Mouse (Mus musculus) cerebellum, adult 18-20 months (tissue): ENCODE measurements around the gene Nbeal2.

ENCODE experiments used
- DNase-seq, 2 experiments: peaks; one replicate each; pipeline ENCODE4 v3.0.0; 2021

Gene Nbeal2

DNA sequence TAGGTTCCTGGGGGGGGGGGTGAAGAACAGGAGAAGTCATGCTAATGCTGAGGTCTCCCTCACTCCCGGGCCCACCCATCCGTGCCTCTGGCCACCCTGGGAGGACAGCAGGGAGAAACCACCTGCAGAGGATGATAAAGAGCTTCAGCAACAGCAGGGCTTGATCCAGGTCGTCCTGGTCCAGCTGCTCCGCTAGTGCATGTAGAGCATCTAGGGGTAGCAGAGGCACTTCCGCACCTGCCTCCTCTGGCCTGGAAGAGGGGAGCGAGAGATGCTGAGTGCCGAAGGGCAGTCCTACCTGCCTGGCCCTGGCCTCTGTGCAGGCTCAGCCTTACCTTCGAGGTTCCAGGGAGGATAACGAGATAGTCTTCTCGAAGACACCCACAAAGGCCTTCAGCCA is 9.7 kb downstream of the Nbeal2 start:
- no peak for DNase-seq

DNA sequence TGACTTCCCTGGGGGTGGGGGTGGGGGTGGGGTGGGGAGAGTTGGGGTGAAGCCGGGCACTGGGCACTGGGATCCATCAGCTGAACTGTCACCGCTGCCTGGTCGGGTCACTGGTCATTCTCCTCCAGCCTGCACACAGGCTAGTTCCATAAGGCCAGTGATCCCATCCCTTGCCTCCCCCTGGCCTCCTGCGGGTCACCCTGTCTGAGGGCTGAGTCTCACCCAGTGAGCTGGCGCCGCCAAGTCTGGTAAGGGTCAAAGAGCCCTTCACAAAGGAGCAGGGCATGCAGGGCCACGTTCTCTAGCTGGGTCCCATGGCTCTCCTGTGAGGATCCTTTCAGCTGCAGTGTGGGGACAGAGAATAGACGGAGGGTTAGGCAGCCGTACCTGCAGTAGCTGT is 10.2 kb downstream of the Nbeal2 start:
- no peak for DNase-seq

DNA sequence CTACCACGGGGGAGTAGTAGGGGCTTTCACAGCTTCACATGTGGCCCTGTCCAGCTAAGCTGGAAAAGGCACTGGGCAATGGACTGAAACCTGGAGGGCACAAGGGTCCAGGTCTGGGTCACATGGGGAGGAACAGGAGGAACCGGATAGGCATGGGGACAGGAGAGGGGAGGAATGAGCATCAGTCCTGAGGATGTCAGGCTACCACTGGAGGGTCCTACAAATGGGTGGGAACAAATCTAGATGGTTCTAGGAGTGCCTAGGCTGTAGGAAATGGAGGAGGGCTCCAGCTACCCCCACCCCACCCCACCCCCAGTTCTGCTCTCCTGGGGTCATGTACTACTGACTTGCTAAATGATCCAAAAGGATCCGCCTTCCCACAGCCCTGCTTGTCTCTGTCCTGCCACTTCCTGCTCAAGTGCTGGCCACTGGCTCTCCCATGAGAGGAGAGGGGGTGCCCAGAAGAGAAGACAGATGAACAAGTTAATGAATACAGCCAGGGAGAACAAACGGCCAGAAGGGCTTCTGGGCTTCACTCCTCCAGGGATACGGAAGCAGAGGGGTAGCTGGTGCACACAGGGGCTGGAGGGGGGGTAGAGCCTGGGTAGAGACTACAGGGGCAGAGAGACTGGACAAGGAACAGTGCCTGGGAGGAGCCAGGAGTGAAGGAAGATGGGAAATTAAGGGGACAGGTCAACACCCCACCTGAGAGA is 11.0 kb downstream of the Nbeal2 start:
- no peak for DNase-seq

DNA sequence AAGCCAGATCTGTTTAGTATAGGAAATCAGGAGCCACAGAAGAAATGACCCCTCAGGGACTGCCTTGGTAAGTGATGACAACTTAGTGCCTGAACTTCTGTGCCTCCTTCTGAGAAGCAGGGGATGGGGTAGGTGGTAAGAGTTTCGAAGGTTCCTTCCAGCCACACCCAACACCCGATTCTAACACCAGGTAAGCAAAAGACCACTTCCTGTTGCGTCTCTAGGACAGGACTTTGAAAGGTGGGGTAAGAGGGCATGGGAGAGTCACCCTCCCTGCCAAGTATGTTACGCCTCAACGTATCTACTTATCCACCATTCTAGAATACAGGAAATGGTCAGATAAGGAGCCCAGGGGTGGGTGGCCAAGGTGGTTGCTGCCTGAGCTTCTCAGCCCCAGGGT is 13.0 kb downstream of the Nbeal2 start:
- no peak for DNase-seq

DNA sequence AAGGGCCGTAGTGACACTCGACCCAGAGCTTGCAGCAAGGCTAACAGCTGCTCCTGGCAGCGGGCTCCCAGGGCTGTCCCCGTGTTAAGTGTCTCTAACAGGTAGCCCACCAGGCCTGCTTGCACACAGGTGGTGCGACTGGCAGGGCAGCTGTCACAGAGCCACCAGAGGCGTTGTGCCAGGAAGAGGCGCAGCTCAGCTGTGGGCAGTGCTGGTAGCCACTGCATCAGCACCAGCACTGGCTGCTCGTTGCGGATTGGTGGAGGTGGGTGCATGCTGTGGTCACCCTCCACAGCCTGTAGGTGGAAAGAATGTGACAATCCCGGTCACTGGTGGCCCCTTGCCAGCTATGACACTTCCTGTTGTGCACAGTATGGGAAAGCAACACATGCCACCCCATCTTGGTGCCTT is 15.3 kb downstream of the Nbeal2 start:
- DNase-seq: peak; percentile 56 to 61

DNA sequence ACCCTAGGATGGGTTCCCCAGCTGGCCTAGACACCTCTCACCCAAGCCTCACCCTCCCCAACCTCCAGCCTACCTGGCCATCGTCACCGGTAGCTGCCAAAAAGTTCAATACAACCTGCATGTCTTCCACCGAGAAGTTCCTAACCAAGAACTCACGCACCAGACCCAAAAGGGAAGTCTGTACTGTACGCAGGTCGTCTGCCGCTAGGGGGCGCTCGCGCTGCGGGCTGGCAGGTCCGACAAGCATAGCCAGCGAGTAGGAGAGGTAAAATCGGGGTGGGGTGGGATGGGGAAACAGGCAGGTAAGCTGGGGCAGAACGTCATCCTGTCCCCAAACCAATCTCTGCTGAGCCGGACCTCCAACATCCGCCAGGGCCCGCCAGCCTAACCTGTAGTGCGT is 18.7 kb downstream of the Nbeal2 start:
- DNase-seq: peak; percentile 84 to 94

DNA sequence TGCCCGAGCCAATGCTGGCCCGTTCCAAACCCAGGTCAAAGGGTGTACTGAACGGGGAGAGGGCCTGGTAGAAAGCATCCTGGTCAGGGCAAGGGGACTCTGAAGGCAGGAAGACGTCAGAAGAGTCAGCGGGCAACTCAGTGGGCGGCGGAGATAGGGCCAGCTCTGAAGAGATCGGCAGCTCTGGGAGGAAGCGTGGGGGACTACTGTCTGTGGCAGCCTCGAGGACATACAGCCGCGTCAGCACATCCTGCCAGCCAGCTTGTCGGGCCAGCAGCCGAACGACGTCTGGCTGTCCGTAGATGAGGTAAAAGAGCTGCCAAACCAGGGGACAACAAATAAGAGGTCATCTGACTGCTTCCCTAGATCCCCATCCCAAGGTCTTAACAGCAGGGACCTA is 20.1 kb downstream of the Nbeal2 start:
- DNase-seq: no peak

DNA sequence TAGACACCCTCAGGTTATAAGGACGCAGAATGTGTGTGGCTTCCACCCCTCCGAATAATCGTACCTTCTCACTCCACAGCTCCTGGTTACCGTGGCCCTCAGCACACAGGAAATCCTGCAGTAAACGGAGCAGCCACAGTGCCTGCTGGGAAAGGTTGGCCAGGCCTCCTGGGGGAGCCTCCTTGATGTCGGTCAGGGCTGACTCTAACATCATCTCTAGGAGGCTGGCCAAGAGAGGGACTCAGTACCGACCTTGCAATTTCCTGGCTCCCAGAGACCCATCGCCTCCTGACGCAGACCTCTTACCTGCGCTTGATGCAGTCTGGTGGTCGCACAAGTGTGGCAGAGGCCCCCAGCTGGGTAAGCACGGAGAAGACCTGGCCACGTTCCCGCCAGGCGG is 21.3 kb downstream of the Nbeal2 start:
- DNase-seq: no peak

DNA sequence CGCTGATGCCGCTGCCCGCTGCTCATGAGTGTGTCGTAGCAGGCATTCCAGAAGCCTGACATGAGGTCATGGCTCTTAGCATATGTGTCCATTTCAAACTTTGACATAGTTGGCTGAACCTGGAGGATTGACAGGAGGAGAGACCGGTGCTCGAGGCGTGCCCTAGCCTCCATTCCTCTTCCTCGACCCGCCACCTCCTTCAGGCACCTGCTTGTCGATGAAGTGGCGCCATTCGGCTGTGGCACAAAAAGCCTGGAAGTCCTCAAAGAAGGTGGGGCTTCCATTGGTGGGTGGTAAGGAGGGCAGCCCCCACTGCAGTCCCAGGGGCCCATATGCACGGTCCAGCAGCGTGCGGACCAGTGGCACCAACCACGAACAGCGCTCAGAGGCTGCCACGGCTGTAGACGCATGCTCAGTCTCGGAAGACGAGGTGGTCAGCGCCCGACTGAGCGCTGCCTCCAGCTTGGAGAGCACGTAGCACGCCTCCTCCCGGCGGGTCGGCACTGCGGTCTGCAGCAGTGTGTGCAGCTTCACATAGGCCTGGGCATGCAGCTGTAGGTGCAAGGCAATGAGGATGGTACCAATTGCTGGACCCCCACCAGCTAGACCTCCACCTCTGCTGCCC is 22.2 kb downstream of the Nbeal2 start:
- DNase-seq: no peak

DNA sequence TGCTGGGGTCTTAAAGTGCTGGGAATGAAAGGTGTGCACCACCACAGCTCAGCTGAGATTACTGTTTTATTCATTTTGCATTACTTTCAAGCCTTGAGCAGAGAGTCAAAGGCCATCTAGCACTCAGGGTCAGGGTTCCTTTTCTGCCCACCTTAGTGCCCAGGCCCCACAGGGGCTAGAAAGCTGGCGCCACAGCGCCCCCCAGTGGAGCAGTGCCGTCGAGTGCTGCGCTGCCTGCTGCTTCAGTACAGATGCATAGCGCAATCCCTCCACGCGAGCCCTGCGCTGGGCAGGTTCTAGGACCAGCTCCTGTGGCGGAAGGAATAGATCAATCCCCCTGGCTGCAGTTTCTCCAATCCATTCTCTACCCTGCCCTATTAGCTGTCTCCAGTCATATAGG is 22.8 kb downstream of the Nbeal2 start:
- DNase-seq: peak in 1 of 2 experiments; percentile 59

DNA sequence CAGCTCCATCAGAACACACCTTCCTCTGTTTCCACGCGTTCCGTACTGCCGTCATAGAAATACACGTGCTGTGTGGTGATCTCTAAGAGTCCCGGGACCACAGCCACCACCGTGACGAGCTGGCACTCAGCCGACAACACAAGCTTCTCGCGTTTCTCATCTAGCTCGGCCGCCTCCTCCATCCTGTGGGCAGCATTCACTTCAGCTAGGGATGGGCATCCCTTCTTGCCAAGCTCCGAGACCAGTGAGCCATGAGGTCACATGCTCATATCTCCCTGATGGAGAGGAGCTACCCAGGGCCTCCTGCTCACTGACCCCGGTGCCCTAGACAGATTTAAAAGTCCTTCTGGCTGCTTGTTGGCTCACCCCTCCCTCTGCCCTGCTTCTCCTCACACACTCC is 23.8 kb downstream of the Nbeal2 start:
- DNase-seq: no peak

DNA sequence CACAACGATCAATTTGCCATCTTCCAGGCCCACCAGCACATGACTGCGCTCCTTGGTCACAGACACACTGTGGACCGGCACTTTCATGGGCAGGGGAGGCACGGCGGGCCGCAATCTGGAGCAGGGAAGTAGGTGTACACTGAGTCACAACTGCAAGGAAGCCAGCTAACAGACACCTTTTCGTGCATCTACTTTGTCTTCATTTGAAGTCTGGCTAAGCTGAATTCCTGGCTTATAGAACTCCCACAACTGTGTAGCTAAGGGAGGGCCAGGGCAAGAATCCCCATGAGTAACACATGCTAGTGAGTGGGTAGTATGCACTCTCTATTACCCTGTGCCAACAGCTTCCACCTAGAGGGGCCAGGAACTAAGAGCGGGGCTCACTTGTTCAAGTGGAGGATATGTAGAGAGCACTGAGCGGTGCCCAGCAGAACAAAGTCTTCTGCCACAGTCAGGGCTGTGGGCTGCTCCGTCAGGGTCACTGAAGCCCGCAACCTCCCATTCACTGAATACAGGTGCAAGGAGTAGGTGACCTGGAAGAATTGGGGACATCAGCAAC is 28.5 kb downstream of the Nbeal2 start:
- DNase-seq: no peak

DNA sequence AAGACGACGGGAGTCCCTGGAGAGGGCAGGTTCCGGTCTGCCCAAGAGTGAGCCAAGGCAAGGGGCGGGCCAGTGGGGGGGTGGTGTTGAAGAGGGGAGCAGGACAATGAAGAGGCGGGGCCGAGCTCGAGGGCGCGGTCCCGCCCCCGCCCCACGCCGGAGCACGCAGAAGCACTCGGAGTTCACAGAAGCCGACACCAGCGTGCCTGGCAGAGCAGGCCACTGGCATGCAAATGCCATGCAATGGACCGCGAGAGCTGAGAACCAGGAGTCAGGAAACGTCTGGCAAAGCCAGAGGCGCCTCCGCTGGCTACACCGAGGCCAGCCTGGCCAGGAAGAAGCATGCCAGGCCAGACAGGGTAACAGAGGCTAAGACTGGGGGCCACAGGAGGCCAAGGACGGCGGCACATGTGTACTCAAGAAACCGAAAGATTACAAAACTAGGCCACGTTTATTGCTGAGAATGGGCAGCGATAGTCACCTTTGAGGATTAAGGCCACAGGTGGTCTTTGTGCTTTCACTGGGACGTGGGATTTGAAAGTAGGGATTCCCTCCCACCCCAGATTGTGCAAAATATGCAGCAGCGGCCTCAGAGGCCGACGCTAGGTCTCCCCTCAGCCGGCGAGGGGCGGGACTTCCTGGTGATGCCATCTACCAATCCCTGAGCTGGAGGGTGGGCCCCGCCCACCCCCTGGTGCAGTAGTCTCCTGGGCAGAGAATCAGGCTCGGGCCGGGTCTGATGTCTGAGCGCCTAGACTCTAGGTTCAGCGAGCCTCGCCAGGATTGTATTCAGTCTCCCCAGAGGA is 29.4 kb downstream of the Nbeal2 start, which contains the start of gene Nradd:
Nradd (minus strand) TSS at position 92 of the 806 bp plus-strand sequence.
- DNase-seq: peak; percentile 90 to 94

DNA sequence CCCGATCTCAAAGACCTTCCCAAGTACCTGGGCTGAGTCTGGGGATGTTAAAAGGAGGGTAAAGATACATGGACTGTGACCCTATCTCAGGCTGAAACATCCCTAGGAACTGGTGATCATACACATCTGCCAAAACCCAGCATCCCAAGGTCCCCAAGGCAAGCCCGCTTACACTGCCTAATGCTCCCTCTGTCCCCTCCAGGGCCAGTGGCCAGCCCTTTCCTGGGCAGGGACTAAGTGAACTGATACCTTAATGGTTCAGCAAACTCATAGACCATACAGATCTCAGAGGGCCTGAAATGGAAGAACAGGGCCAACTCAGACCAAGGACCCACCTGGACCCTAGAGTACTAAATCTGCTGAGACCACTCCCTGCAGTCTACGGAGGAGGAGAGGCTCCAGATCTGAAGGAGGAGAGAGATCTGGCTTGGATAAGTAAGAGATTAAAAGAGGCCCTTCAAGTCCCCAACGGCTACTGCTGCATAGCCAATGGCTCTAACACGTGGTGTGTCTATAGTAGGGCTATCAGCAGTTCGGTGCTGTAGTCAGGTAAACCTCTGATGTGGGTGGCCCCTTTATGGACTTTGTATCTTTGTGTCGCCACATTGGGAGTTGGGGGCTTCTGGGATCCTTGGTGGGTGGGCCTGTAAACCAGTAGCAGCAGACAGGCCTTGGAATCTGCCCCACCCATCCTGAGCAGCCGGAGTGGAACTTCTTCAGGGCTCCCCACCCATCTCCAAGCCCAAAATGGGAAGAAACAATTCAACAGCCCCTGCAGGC is 30.4 kb downstream of the Nbeal2 start:
- no peak for DNase-seq

DNA sequence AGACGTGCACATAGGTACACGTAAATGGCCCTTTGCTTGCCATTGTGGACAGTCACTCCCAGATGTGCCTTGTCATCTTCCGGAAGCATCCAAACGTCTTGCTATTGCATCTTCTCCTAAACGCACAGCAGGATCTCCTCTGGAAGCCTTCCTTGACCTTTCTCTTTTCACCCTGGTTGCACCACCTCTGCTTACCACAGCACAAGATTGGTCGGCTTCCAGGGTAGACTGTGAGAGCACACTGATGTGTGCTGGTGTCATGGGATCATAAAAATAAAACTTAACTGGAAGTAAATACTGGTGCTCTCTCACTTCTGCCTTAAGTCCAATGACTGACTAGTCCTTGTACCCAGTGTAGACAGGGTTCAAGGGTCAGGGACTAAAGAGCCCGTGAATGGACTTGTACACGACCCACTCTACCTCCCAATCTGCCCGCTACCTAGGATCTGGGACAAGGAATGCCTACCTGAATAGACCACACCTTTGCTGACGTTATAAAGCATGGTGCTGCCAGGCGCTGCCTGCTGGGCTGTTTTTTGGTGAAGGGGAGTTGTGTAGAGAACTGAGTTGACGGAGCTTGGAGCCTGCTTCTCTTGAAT is 31.2 kb downstream of the Nbeal2 start:
- no peak for DNase-seq

DNA sequence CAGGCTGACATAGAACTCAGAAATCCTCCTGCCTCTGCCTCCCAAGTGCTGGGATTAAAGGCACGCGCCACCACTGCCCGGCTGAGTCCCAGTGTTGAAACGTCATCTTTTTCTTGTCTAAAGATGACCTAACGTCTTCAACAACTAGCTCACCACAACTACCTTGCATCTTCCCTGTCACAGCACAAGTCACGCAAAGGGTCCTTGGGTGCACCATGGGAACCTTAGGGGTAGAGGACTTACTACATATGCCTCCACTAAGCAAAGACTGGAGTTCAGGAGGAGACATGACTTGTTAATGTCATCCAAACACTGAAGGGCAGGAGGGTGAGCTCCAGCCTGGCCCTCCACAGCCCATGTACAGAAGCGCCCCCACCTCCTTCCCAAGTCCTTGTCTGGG is 33.3 kb downstream of the Nbeal2 start:
- no peak for DNase-seq

DNA sequence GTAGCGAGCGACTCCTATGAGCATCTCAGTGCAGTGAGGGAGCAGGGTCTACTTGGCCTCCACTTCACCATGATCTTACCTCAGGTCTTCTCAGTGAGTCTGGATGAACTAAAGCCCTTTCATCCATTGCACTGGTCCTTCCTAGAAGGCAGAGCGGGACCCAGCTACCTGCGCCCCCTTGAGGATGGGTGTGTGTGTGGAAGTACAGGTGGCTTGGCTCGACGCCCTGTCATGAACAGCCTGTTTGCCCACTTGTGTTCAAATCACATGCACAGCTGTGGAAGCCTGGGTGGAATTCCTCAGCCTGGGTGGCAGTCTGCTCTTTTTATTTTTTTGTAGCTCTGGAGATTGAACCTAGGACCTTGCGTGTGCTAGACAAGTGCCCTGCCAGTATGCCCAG is 33.8 kb downstream of the Nbeal2 start:
- DNase-seq: no peak

DNA sequence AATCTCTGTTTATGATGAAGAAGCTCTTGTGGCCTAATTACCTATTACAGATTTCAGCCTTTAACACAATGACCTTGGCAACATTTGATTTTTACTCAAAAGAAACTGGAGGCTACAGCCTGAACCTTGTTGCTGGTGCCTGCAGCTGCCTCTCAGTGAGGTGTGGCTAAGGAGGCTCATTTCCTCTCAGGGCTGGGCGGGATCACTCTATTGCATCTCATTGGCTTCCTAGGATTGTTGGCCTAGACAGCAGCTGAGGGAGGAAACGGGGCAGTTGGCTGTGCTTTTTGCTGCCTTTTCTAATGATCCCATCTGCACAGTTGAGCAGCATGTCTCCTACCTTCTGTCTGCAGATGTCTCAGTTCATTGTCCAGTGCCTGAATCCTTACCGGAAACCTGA is 36.9 kb downstream of the Nbeal2 start:
- no peak for DNase-seq

DNA sequence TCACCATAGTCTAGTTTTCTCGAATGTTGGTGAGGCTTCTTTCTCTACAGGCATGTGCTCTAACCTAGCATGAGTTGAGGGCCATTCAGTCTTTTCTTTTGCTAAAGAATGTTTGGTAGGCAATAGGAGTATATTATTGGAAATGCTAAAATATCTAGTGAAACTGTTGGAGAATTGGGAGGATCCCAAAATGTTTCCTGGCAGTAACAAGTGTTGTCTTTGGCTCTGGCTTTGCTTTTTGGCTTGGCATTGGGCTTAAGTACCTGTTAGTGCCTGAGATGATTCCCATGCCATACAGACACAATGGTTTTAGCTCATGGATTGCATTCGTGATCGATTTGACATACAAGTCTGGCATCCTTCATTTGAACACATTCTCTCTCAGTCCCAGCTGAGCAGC is 42.5 kb downstream of the Nbeal2 start:
- DNase-seq: no peak

DNA sequence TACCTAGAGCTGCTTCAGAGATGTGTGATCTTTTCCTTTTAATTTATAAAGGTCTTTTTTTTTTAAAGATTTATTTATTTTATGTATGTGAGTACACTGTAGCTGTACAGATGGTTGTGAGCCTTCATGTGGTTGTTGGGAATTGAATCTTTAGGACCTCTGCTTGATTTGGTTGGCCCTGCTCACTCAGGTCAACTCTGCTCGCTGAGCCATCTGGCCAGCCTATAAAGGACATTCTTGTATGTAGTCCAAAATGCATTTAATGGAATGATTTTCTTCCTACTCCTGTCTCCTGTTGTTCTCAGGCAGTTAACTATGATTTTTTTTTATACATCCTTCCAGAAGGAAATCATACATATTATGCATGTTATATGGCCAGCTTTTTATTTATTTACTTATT is 70.4 kb downstream of the Nbeal2 start:
- peak; percentile 39 to 57 for DNase-seq

DNA sequence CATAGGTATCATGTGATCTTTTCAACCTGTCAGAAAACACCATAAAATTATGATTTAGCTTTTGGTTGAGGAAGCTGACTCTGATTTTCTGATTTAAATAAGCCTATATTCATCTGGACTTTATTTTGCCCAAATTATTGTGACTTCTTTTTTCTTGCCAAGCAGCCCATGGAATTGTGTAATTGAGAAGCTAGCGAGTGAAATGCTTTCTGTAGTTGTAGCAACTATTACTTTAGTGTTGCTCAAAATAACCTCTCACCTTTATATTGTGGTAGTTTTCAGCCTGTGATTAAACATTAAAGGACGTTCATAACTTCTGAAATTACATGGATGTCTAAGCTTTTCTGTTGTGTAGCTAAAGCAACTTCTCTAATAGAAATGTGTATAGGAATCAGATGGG is 71.8 kb downstream of the Nbeal2 start:
- DNase-seq: no peak
